Mouse (Mus musculus) hindbrain, embryonic 12.5 days (tissue): ENCODE data around the gene Cerk. TPM values are rescaled to one million over a fixed set of nuclear protein-coding genes. Genes with fewer than 3 reads are reported as not detected.
A peak's percentile ranks its signal among the peaks of the same experiment; 100 is the strongest.

Source experiments
- ATAC-seq: fragments of 200-750 bp; cut with Nextera tagmentation; 2 replicates; pipeline ENCODE4 v1.8.0; 2017; ENCODE audit warnings: moderate TSS enrichment; ENCODE audit not compliant: low FRiP score
- H3K27ac ChIP-seq: fragments of 300-500 bp; sonication (generic); 2 replicates; pipeline ENCODE4 v1.5.1; 2016; ENCODE audit warnings: mild to moderate bottlenecking
- H3K27me3 ChIP-seq: fragments of 300-500 bp; sonication (generic); 2 replicates; pipeline ENCODE4 v1.6.1; 2016; ENCODE audit warnings: mild to moderate bottlenecking
- H3K36me3 ChIP-seq: fragments of 300-500 bp; sonication (generic); 2 replicates; pipeline ENCODE4 v1.6.1; 2016; ENCODE audit warnings: mild to moderate bottlenecking
- H3K4me1 ChIP-seq: fragments of 300-500 bp; sonication (generic); 2 replicates; pipeline ENCODE4 v1.6.1; 2016
- H3K4me2 ChIP-seq: fragments of 300-500 bp; sonication (generic); replicated peaks from 2 replicates; pipeline ENCODE4 v1.6.1; 2016; ENCODE audit warnings: mild to moderate bottlenecking
- H3K4me3 ChIP-seq: fragments of 300-500 bp; sonication (generic); 2 replicates; pipeline ENCODE4 v1.5.1; 2016; ENCODE audit warnings: mild to moderate bottlenecking
- H3K9ac ChIP-seq: fragments of 300-500 bp; sonication (generic); 2 replicates; pipeline ENCODE4 v1.6.1; 2016; ENCODE audit warnings: mild to moderate bottlenecking, moderate library complexity
- H3K9me3 ChIP-seq: fragments of 300-500 bp; sonication (generic); replicated peaks from 2 replicates; pipeline ENCODE4 v1.6.1; 2016; ENCODE audit warnings: mild to moderate bottlenecking
- WGBS: fragments of 180-500 bp; shearing (Covaris S2); methylation state at CpG from one replicate; pipeline ENCODE4 v1.1.7; 2016; 5-methylcytosine and 5-hydroxymethylcytosine counted together
- polyA plus RNA-seq: library from polyadenylated mRNA; unstranded; fragments of >200 nt; fragmentation: Nextera tagmentation; extraction: Ambion mirVana; gene quantifications from 2 replicates; pipeline ENCODE4 v1.2.1, GENCODE M21; 2016

The Cerk gene
- polyA plus RNA-seq, 1 experiment from 2014 or later: 26.0 TPM

- Histone ChIP-seq H3K4me2 (no peak overlapping the region), H3K9me3 (no peaks in the 10 kb centered on the region), H3K4me1 (peaks cover 35% of the 10 kb centered on the region), H3K36me3 (peaks cover 25% of the 10 kb centered on the region), H3K4me3 (no peak overlapping the region), H3K9ac (no peak overlapping the region; the same call in 1 of the 2 replicates), H3K27me3 (no peaks in the 10 kb centered on the region), H3K27ac (no peak overlapping the region)
- WGBS: 69% methylated on average over 5 of the region's 5 CpGs
- no peak for ATAC-seq
Measured at GRCm38 (mm10) chr15:86116421-86116820, 69.5 kb downstream of the Cerk start.

DNA sequence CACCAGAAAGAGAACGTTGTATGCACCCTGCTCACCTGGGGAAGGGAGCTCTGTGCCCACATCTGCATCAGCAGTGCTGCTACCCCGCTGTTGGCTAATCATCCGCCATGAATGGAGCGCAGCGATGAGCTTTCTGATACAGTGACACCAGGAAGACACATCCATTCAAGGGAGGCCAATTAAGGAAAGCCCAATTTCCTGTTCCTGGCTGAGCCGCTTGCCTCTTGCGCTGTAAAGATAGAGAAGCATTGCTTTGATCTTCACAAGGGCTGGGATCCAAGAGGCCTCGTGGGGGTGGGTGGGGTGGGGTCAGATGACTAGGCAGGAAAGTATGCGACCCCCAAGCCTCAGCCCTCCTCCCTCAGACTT is 72.6 kb downstream of the Cerk start:
- Histone ChIP-seq H3K4me2 (peak overlapping the region; percentile 15), H3K9ac (no peak overlapping the region), H3K27ac (peak overlapping the region; percentile 79), H3K36me3 (no peaks in the 10 kb centered on the region), H3K27me3 (no peaks in the 10 kb centered on the region), H3K4me3 (no peak overlapping the region), H3K9me3 (no peaks in the 10 kb centered on the region), H3K4me1 (peaks cover 35% of the 10 kb centered on the region)
- 14% methylated on average over 9 of the region's 9 CpGs for WGBS
- ATAC-seq: no peak; the same call in none of the 2 replicates

DNA sequence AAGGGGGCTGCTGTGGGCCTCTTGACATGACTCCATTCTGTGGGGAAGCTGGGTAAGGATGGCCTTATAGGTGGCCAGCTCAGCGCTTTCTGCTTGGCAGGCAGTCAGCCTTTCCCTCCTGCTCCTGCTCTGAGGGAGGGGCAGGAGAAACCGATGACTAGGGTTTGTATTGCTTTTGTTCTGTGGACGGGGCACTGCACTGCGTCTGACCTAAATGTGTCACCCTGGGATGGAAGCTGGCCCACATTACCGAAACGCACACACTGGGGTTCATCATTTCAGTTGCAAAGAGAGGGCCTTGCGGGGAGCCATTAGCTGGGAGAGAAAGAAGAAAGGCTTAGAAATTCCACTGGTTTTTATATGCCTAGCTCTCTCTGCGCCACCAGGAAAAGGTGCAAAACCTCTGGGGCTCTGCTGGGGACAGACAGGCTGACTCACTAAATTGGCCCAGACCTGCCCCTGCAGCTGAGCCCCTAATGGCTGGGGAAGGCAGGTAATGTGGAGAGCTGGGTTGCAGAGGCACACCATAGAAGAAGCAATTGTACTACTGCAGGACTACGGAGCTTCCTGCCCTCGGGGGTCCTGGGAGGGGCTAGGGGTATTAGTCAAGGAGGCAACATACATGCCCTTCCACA is 73.1 kb downstream of the Cerk start:
- H3K4me2 ChIP-seq: peak overlapping the region; percentile 15
- WGBS: 12% methylated on average over 10 of the region's 10 CpGs
- no peak overlapping the region for H3K4me3 ChIP-seq
- H3K27me3 ChIP-seq: no peaks in the 10 kb centered on the region
- 0 out of 2 replicates have a peak overlapping the region, but pooled peaks have one; percentile 5 for H3K9ac ChIP-seq
- peak; percentile 42; the same call in 1 of the 2 replicates for ATAC-seq
- H3K4me1 ChIP-seq: peaks cover 34% of the 10 kb centered on the region
- no peaks in the 10 kb centered on the region for H3K36me3 ChIP-seq
- no peaks in the 10 kb centered on the region for H3K9me3 ChIP-seq
- peak overlapping the region; percentile 79 for H3K27ac ChIP-seq

DNA sequence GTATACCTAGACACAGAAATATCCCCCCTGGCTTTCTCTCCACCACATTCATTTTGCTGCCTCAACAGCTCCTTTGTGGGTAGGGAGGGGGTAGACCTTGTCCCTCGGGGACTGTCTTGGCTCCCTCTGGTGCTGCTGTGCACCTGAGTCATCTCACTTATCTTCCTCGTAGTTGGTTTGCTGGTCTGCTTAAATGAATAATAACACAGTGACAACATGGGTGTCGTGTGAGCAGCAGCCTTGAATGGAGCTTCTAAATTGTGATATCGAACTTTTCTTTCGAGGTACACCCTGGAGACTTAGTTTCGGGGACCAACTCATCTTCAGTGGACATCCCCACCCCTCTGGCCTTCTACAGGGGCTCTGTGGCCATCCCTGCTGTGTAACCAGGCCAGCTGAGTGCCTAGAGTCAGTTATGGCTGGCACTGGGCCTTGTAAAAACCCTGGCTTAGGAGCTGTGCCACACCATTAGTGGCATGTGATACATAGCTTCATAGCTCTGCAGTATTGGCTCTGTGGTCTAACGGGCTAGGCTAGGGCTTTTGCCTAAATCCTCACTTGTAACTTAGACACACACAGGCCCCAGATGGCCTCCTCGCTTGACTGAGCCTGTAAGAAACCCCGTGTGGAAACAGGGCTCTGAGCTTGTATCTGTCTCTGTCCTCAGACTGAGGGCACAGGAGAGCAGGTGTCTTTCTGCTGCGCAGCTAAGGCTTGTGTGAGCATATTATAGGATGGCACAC is 75.4 kb downstream of the Cerk start:
- H3K4me1 ChIP-seq: peaks cover 35% of the 10 kb centered on the region
- WGBS: 75% methylated on average over 10 of the region's 10 CpGs
- no peak for ATAC-seq
- no peak overlapping the region for H3K4me2 ChIP-seq
- H3K4me3 ChIP-seq: no peak overlapping the region
- H3K9me3 ChIP-seq: no peaks in the 10 kb centered on the region
- no peak overlapping the region for H3K9ac ChIP-seq
- no peaks in the 10 kb centered on the region for H3K27me3 ChIP-seq
- H3K27ac ChIP-seq: no peak overlapping the region
- no peaks in the 10 kb centered on the region for H3K36me3 ChIP-seq

GRCm38 (mm10) chr15:86109650-86110211 is 76.2 kb downstream of the Cerk start:
- H3K4me2 ChIP-seq: no peak overlapping the region
- no peaks in the 10 kb centered on the region for H3K36me3 ChIP-seq
- peaks cover 35% of the 10 kb centered on the region for H3K4me1 ChIP-seq
- ATAC-seq: no peak
- H3K27ac ChIP-seq: no peak overlapping the region
- 85% methylated on average over 8 of the region's 8 CpGs for WGBS
- H3K9me3 ChIP-seq: no peaks in the 10 kb centered on the region
- H3K27me3 ChIP-seq: no peaks in the 10 kb centered on the region
- H3K9ac ChIP-seq: no peak overlapping the region
- H3K4me3 ChIP-seq: no peak overlapping the region

DNA sequence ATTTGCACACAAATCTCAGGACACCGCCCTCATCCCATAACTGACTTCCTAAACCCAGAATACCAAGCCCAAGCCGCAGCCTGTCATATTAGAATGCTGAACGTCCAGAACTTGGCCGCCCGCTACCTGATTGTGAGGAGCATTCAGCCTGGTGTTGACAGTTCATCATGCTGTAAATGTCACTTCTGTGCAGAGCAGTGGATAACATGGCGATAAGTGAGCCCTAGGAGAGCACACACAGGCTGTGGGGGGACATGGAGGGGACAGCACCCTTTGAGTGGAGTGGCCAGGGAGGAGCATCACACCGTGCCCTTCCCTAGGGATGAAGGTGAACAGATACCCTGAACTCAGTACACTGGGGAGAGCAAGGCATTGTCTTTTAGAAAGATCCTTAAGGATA is 76.7 kb downstream of the Cerk start:
- Histone ChIP-seq H3K9me3 (no peaks in the 10 kb centered on the region), H3K4me1 (peaks cover 35% of the 10 kb centered on the region), H3K9ac (no peak overlapping the region), H3K4me3 (no peak overlapping the region), H3K27ac (no peak overlapping the region), H3K4me2 (no peak overlapping the region), H3K36me3 (0 out of 2 replicates have a peak, but pooled peaks cover under 1% of the 10 kb centered on the region), H3K27me3 (no peaks in the 10 kb centered on the region)
- no peak for ATAC-seq
- WGBS: 82% methylated on average over 7 of the region's 7 CpGs

- H3K27ac ChIP-seq: no peak overlapping the region
- no peaks in the 10 kb centered on the region for H3K9me3 ChIP-seq
- 81% methylated on average over 11 of the region's 11 CpGs for WGBS
- no peak overlapping the region for H3K4me2 ChIP-seq
- peaks cover 27% of the 10 kb centered on the region for H3K4me1 ChIP-seq
- H3K27me3 ChIP-seq: no peaks in the 10 kb centered on the region
- 0 out of 2 replicates have a peak, but pooled peaks cover 10% of the 10 kb centered on the region for H3K36me3 ChIP-seq
- no peak overlapping the region for H3K9ac ChIP-seq
- ATAC-seq: no peak
- H3K4me3 ChIP-seq: no peak overlapping the region
Measured at GRCm38 (mm10) chr15:86107831-86108471, 78.0 kb downstream of the Cerk start.

DNA sequence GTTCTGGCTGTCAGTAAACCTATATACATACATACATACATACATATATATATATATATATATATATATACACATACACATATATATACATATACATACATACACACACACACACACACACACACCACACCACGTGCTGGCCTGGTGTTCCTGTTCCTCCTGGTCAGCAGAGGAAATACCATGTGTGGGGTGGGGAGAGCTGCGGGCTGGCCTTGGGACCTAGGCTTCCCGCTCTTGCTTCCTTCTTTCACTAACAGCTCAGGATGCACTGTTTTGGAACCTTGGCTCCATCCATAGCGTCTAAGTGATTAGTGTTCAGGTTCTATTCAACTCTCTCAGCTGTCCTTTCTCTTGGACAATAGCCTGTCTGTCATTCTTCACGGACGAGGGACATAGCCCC is 80.2 kb downstream of the Cerk start:
- Histone ChIP-seq H3K36me3 (peaks cover 23% of the 10 kb centered on the region; the same call in 1 of the 2 replicates), H3K27me3 (no peaks in the 10 kb centered on the region), H3K4me2 (no peak overlapping the region), H3K4me1 (peaks cover 17% of the 10 kb centered on the region), H3K4me3 (no peak overlapping the region), H3K9ac (no peak overlapping the region), H3K27ac (no peak overlapping the region), H3K9me3 (no peaks in the 10 kb centered on the region)
- 60% methylated on average over 6 of the region's 6 CpGs for WGBS
- no peak for ATAC-seq

DNA sequence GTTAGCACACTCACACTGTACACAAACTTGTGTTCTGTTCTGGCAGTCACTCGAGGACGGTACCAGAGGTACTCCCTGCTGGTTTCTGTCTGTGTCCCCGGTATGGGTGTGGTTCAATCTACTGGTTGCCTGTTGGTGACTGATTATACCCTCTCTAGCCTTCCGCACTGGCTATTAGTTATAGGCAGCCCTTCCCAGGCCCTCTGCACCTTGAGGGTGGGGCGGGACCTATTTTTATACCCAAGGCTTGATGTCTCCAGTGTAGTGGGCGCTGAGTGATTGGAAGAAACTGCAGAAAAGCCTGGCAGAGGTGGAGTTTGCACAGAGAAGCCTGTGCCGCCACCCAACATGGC is 80.6 kb downstream of the Cerk start:
- no peak overlapping the region for H3K9ac ChIP-seq
- ATAC-seq: no peak
- H3K9me3 ChIP-seq: no peaks in the 10 kb centered on the region
- 83% methylated on average over 7 of the region's 7 CpGs for WGBS
- peaks cover 23% of the 10 kb centered on the region; the same call in 1 of the 2 replicates for H3K36me3 ChIP-seq
- peaks cover 17% of the 10 kb centered on the region for H3K4me1 ChIP-seq
- H3K4me3 ChIP-seq: no peak overlapping the region
- no peaks in the 10 kb centered on the region for H3K27me3 ChIP-seq
- no peak overlapping the region for H3K4me2 ChIP-seq
- H3K27ac ChIP-seq: no peak overlapping the region

DNA sequence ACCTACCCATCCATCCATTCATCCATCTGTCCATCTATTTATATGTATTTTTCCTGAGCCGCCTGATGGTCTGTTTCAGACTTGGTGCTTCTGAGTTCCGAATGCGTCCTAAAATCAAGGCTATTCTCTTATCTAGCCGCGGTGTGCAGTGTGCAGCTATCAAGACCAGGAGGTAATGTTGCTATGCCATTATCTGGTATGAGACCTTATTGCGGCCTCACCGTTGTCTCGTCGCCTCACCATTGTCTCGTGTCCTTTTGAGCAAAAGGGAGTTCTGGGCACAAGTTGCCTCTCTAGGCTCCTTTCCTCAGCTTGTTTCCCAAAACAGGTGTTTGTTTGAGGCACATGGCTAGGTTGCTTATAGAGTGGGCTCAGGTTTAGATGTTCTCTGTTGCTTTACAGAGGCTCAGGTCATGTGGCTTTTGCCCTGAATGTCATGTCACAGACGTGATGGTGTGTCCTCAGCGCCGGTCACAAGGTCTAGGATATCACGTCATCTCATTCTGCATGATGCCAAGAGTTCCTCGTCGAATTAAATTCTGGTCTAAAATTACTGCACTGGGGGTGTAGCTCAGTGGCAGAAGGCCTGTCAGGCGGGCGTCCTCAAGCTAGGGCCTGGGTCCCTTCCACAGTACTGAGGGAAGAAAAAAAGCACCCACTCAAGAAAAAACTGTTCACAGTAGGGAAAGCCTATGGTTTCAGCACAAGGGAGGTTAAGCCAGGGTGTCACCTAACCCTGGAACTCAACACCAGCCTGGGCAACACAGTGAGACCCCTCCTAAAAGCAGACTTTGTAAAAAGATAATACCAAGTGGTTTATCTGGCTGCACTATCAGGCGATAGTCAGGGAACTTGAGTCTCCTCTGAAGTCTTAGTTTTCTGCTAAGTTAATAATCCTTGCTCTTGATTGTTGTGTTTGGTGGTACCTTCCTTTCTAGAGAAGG is 81.3 kb downstream of the Cerk start:
- no peak for ATAC-seq
- H3K36me3 ChIP-seq: peaks cover 23% of the 10 kb centered on the region; the same call in 1 of the 2 replicates
- no peak overlapping the region for H3K9ac ChIP-seq
- no peak overlapping the region for H3K27ac ChIP-seq
- H3K27me3 ChIP-seq: no peaks in the 10 kb centered on the region
- WGBS: 91% methylated on average over 19 of the region's 19 CpGs
- H3K4me2 ChIP-seq: no peak overlapping the region
- H3K9me3 ChIP-seq: no peaks in the 10 kb centered on the region
- no peak overlapping the region for H3K4me3 ChIP-seq
- H3K4me1 ChIP-seq: peaks cover 17% of the 10 kb centered on the region

GRCm38 (mm10) chr15:86102308-86102707 is 83.6 kb downstream of the Cerk start:
- no peak overlapping the region for H3K9ac ChIP-seq
- H3K27ac ChIP-seq: no peak overlapping the region
- 87% methylated on average over 15 of the region's 15 CpGs for WGBS
- H3K4me2 ChIP-seq: no peak overlapping the region
- H3K27me3 ChIP-seq: no peaks in the 10 kb centered on the region
- peaks cover 23% of the 10 kb centered on the region; the same call in 1 of the 2 replicates for H3K36me3 ChIP-seq
- H3K4me1 ChIP-seq: peaks cover 12% of the 10 kb centered on the region
- H3K4me3 ChIP-seq: no peak overlapping the region
- H3K9me3 ChIP-seq: no peaks in the 10 kb centered on the region
- ATAC-seq: no peak
